Mouse (Mus musculus) lung, adult 2 months (tissue): ENCODE measurements around the gene Tmem98. TPM values are rescaled to one million over a fixed set of nuclear protein-coding genes. Genes with fewer than 3 reads are reported as not detected.

Source experiments
- DNase-seq: peaks from one replicate; pipeline ENCODE4 v3.0.0; 2022
- H3K4me1 ChIP-seq: fragments of 200-500 bp; 2 replicates; pipeline ENCODE4 v1.6.1; 2011; ENCODE audit warnings: low read length; ENCODE audit not compliant: control insufficient read depth, insufficient read depth
- H3K4me3 ChIP-seq: fragments of 200-500 bp; replicated peaks from 2 replicates; pipeline ENCODE3; 2011; ENCODE audit warnings: low read depth, mild to moderate bottlenecking, control low read depth, low read length; ENCODE audit errors: extremely low read depth
- CTCF ChIP-seq: fragments of 200-500 bp; IDR thresholded peaks from 2 replicates; pipeline ENCODE4 v1.5.1; 2011; ENCODE audit warnings: mild to moderate bottlenecking, low read length, control low read depth; ENCODE audit not compliant: insufficient read depth
- POLR2A ChIP-seq: fragments of 200-500 bp; IDR thresholded peaks from 2 replicates; pipeline ENCODE4 v1.6.1; 2011; ENCODE audit warnings: low read depth, mild to moderate bottlenecking, control low read depth, low read length, borderline replicate concordance; ENCODE audit errors: extremely low read depth
- WGBS: fragments of 180-500 bp; shearing (Covaris S2); methylation state at CpG from one replicate; pipeline ENCODE4 v1.1.7; 2018; 5-methylcytosine and 5-hydroxymethylcytosine counted together
- polyA plus RNA-seq: library from polyadenylated mRNA; depleted of rRNA; stranded (reverse); fragments of >200 nt; gene quantifications from 2 replicates; pipeline ENCODE4 v1.2.3, GENCODE M21; 2012

The Tmem98 gene
- polyA plus RNA-seq, 1 experiment, result 74.1 TPM

DNA sequence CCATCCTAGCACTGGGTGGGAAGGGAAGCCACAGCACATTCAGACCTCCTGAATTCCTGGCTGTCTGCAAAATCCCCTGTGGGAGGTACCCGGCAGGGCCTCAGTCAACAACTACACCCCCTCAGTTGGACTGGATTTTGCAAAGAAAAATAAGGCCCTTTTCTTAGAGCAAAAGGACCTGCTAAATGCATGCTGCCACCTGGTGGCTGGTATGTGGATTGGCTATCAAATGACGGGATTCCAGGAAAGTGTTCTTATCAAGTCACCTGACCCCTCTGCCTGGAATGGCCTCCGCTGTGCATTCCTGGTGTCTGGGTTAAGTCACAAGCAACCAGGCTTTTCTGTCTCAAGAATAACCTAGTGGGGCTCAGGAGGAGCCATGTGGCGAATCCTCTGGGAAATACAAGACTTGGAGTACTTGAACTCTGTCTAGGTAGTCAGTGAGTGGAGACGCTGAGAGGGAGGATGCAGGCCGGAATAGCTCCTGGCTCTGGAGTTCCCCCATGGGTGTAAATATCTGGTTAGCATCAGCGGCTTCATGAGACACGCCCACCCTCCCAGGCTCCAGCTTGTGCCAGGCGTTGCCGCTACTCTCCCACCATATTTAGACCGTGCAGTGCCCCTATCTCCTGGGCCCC is 8.2 kb downstream of the Tmem98 start:
- H3K4me1 ChIP-seq, result no peaks in the 10 kb centered on the region; the same call in 1 of the 2 replicates
- TF ChIP-seq CTCF (peak; percentile 56), POLR2A (no peak)
- DNase-seq, result peak; percentile 82
- no peak overlapping the region for H3K4me3 ChIP-seq
- 44% methylated on average over 11 of the region's 11 CpGs for WGBS

DNA sequence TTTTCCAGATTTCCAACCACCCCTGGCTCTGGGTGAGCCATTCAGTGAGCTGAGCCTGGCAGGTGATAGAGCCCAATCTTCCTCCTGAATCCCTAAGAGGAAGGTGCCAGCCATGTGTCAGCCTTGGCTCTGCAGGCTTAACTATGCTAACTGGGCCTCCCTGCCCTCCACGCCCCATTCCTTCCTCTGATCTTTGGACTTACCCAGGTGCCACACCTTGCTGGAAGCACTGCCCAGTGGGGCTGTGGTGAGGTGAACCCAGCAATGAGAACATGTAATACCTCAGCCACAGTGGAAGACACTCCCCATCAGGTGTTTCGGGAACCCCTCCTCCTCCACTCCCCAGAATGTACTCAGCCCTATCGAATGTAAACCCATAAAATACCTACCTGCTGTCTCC is 10.1 kb downstream of the Tmem98 start:
- TF ChIP-seq POLR2A, result no peak
- no peak for TF ChIP-seq CTCF
- Histone ChIP-seq H3K4me3 (no peak overlapping the region), H3K4me1 (no peaks in the 10 kb centered on the region; the same call in 1 of the 2 replicates)
- no peak for DNase-seq
- WGBS, result 70% methylated on average over 3 of the region's 3 CpGs

DNA sequence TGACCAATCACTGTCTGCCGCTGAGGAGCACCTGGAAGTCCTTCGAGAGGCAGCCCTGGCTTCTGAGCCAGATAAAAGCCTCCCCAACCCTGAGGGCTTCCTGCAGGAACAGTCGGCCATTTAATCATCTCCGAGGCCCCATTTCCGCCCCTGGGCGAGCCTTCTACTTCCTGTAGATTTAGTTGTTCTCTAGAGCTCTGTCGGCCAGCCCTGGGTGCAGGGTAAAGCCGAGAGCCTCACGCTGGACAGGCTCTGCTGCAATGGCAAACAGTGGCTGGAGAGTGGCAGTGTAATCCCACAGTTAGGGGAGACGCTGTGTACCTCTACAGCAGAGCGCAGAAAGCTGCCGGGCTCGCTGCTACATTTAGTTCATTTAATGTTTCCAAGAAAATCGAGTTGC is 11.3 kb downstream of the Tmem98 start:
- H3K4me3 ChIP-seq, result no peak overlapping the region
- 46% methylated on average over 14 of the region's 14 CpGs for WGBS
- no peaks in the 10 kb centered on the region; the same call in 1 of the 2 replicates for H3K4me1 ChIP-seq
- peak; percentile 14; the same call in 1 of the 2 replicates for TF ChIP-seq POLR2A
- peak; percentile 50 for TF ChIP-seq CTCF
- peak; percentile 34 for DNase-seq

DNA sequence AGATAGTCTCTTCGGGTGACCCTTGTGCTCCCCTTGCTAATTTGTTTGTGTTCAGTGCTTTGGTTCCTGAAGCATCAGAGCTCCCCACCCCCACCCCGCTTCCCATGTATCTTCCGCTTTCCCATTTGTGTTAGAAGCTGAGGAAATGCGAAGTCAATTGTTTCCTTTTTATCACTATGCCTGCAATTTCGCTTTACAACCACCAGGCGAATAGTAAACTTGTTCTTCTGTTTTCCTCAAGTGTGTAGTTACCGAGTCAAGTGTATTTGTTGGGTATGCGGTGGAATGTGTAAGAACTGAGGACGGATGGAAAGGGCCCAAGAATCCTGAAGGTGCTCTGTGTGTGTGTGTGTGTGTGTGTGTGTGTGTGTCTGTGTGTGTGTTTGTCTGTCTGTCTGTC is 11.8 kb downstream of the Tmem98 start:
- no peak for DNase-seq
- WGBS, result 55% methylated on average over 9 of the region's 9 CpGs
- TF ChIP-seq CTCF, result no peak
- TF ChIP-seq POLR2A, result no peak
- H3K4me1 ChIP-seq, result no peaks in the 10 kb centered on the region; the same call in 1 of the 2 replicates
- H3K4me3 ChIP-seq, result no peak overlapping the region

DNA sequence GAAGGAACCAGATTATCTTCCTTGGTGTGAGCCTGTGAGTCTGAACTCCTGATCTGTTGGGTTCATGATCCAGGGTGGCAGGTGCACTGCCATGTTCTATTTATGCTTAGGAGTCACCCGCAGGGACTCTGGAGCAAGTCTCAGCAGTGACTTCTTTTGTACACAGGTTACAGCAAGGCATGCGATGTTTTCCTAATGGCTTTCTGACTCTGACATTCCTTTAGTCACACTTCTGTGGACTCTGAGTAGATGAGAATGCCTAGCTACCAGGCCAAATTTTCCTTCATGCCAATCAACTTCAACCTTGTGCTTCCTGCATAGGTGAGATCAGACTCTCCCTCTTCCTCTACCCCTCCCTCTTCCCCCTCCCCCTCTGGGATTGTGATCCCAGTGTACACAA is 25.4 kb downstream of the Tmem98 start:
- WGBS, result 65% methylated on average over 2 of the region's 2 CpGs
- DNase-seq, result no peak
- no peak overlapping the region for H3K4me3 ChIP-seq
- no peak for TF ChIP-seq CTCF
- TF ChIP-seq POLR2A, result no peak
- H3K4me1 ChIP-seq, result no peaks in the 10 kb centered on the region

DNA sequence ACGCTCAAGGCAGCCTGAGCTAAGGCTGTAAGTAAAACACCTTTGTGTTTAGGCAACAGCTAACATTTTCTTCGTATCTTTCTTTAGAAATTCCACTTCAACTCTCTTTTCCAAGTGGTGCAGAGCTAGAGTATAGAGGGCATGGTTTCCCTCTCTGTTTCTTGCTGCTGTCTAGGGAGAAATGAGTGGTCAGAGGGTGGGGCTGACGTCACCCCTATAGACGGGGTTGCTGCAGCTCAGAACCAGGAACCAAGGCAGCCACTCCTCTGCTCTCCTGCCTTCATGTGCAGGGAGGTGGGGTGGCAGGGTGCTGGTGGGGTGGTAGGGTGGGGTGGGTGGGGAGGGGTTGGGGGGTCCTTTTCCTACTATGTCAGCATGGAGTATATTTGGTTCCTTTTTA is 25.9 kb downstream of the Tmem98 start:
- no peak for DNase-seq
- TF ChIP-seq POLR2A, result no peak
- no peak for TF ChIP-seq CTCF
- Histone ChIP-seq H3K4me3 (no peak overlapping the region), H3K4me1 (no peaks in the 10 kb centered on the region)
- 49% methylated on average over 4 of the region's 4 CpGs for WGBS

DNA sequence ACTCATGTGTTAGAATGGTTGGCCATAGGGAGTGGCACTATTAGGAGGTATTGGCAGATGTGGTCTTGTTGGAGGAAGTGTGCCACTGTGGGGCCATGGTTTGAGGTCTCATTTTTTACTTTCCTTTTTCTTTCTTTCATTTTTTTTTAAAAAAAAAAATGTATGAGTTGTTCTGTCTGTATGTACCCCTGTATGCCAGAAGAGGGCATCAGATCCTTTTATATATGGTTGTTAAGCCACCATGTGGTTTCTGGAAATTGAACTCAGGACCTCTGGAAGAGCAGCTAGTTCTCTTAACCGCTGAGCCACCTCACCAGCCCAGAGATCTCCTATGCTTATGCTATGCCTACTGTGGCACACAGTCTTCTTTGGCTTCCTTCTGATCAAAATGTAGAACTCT is 28.7 kb downstream of the Tmem98 start:
- no peak for DNase-seq
- 87% methylated on average over 1 of the region's 1 CpGs for WGBS

DNA sequence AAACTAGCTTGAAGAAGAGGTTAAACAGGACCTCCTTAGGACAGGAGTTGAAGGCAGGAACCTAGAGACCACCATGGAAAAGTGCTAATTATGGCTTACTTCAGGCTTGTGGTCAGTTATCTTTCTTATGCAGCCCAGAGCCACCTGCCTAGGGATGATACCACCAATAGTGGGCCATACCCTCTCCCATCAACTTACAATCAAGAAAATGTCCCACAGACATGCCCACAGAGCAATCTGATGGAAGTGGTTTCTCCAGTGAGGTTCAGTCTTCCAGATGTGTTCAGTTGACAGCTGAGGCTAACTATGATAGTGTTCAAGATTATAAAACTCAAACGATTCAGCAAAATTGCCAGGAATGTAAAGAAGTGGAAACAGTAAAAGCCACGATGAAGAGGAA is 33.5 kb downstream of the Tmem98 start:
- TF ChIP-seq CTCF (no peak), POLR2A (no peak)
- no peak for DNase-seq
- 61% methylated on average over 2 of the region's 2 CpGs for WGBS
- no peak overlapping the region for H3K4me3 ChIP-seq
- H3K4me1 ChIP-seq, result no peaks in the 10 kb centered on the region

More for the DNA sequence above, 28.7 kb downstream of the Tmem98 start:
- TF ChIP-seq CTCF (no peak), POLR2A (no peak)
- Histone ChIP-seq H3K4me1 (no peaks in the 10 kb centered on the region), H3K4me3 (no peak overlapping the region)

DNA sequence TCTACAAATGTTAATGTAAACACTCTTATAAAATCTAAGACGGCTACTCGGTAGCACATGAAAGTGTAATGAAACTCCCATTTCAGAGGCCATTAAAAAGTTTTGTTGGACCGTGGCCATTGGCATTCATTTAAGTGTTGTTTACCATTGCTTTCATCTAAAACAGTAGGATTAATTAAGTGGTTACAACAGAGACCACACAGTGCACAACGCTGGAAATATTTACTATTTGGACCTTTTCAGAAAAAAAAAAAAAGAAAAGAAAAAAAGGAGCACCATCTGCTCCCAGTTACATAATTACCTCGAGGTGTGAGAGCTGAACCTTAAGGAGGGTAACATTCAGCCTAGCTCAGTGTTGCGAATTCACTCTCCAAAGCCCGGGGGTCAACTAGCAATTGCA is 35.5 kb downstream of the Tmem98 start:
- H3K4me1 ChIP-seq, result no peaks in the 10 kb centered on the region
- TF ChIP-seq CTCF, result no peak
- no peak for TF ChIP-seq POLR2A
- H3K4me3 ChIP-seq, result no peak overlapping the region
- DNase-seq, result no peak
- 31% methylated on average over 7 of the region's 7 CpGs for WGBS

DNA sequence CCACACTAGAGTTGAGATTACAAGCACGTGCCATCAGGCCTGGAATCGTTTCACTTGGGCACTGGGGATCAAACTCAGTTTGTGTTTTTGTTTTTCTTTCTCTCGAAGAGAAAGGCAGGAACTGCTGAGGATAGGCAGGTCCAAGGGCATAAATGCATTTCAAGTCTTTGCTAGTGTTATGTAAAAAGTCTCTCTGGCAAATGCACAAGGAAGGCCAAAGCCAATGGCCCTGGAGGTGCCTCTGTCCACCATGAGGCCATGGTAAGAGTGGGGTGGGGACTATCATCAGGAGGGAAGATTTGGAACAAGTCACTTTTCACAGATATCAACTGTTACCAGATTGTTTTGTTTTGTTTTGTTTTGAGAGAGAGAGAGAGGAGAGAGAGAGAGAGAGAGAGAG is 36.1 kb downstream of the Tmem98 start:
- 24% methylated on average over 3 of the region's 3 CpGs for WGBS
- TF ChIP-seq POLR2A (no peak), CTCF (no peak)
- no peak for DNase-seq
- no peaks in the 10 kb centered on the region for H3K4me1 ChIP-seq
- H3K4me3 ChIP-seq, result no peak overlapping the region
